Mouse (Mus musculus) bone marrow, adult 2 months (tissue): ENCODE measurements around the gene Ptprg.

Experiments used
- CTCF ChIP-seq: fragments of 200-500 bp; IDR thresholded peaks from 2 replicates; pipeline ENCODE4 v1.5.1; 2011; ENCODE audit warnings: low read length, control low read depth; ENCODE audit not compliant: control insufficient read depth, insufficient read depth
- POLR2A ChIP-seq: fragments of 200-500 bp; IDR thresholded peaks from 2 replicates; pipeline ENCODE4 v1.6.1; 2011; ENCODE audit warnings: low read depth, mild to moderate bottlenecking, control low read depth, low read length, borderline replicate concordance; ENCODE audit not compliant: control insufficient read depth

GRCm38 (mm10) chr14:11670847-11671246 is 117.5 kb downstream of the Ptprg start:
- no peak for TF ChIP-seq CTCF
- no peak for TF ChIP-seq POLR2A
